In genomic region chr1:135536326-135536725, GRCm38 (mm10) we compare ENCODE assay signal across 8 mouse cellular contexts.
A peak's percentile ranks its signal among the peaks of the same experiment; 100 is the strongest.
DNase-seq lines count a peak whose midpoint lies in the region.
"Had no signal": no experiment of that assay in that cellular context is flagged by ENCODE, and none has a peak within 500 bp of the region (broad histone marks: within the 10 kb centered on the region; RNA-seq: fewer than 3 reads in every experiment).

No protein-coding gene starts in this region.

- intact Hi-C loops in heart, postnatal 10 days (cut with DNase I), result no loop called here
- intact Hi-C loops in left cerebral cortex, postnatal 36 days (cut with DNase I), result no loop called here

- H3K27ac ChIP-seq in embryonic facial prominence, embryonic 10.5 days (replicated peaks), result peak overlapping the region; percentile 10; the same call in 1 of the 2 replicates

- 78% methylated on average over 2 of the region's 2 CpGs for WGBS in embryonic facial prominence, embryonic 10.5 days

- H3K4me1 ChIP-seq in embryonic facial prominence, embryonic 10.5 days, result peaks cover 39% of the 10 kb centered on the region

- H3K27me3 ChIP-seq in embryonic facial prominence, embryonic 10.5 days (replicated peaks; ENCODE audit: low read depth, poor library complexity, severe bottlenecking), result no peaks in the 10 kb centered on the region

- H3K4me3 ChIP-seq in embryonic facial prominence, embryonic 10.5 days, result no peak overlapping the region

- DNase-seq in lung, postnatal 10 days, result peak; percentile 79
- no peak for DNase-seq in lung, postnatal 14 days
- DNase-seq in embryonic facial prominence, embryonic 10.5 days (ENCODE audit: low spot score), result no peak
- peak; percentile 67 to 74 for DNase-seq in heart, postnatal 10 days
- DNase-seq in left cerebral cortex, postnatal 36 days (ENCODE audit: low spot score in 2 of 2), result no peak
- DNase-seq in kidney, postnatal 36 days, result no peak
- no peak for DNase-seq in right cerebral cortex, adult 2 months (ENCODE audit: low spot score in 2 of 2)
- DNase-seq: thymus, postnatal 36 days had no signal

- H3K9me3 ChIP-seq in embryonic facial prominence, embryonic 10.5 days, result no peaks in the 10 kb centered on the region

- peaks cover 42% of the 10 kb centered on the region for H3K36me3 ChIP-seq in embryonic facial prominence, embryonic 10.5 days (replicated peaks)

Comparison
In these comparisons a context has a peak if more than half of its experiments do, and no peak if none do; other contexts are left out.
1. DNase-seq: peak in lung, postnatal 10 days (single experiment) and heart, postnatal 10 days (2 of 2); none in lung, postnatal 14 days (single experiment), embryonic facial prominence, embryonic 10.5 days (single experiment), left cerebral cortex, postnatal 36 days (0 of 2), kidney, postnatal 36 days (0 of 2) and right cerebral cortex, adult 2 months (0 of 2).